Mouse (Mus musculus) limb, embryonic 11.5 days (tissue): ENCODE measurements at regions not wholly inside any gene's neighbourhood (a gene's known extent, or its start where the extent isn't known, plus 50 kb on each side); places are given as distances from the start of the nearest gene placed in this dataset.
A peak's percentile ranks its signal among the peaks of the same experiment; 100 is the strongest.

ENCODE experiments used
- ATAC-seq: fragments of 200-750 bp; cut with Nextera tagmentation; 2 replicates; pipeline ENCODE4 v1.8.0; 2017; ENCODE audit warnings: low read depth; ENCODE audit not compliant: insufficient number of reproducible peaks, low FRiP score, low TSS enrichment
- DNase-seq: peaks from one replicate; pipeline ENCODE4 v3.0.0-alpha.2; 2015; ENCODE audit warnings: low spot score
- H3K27ac ChIP-seq: fragments of 300-500 bp; sonication (generic); replicated peaks from 2 replicates; pipeline ENCODE4 v1.5.1; 2014; ENCODE audit warnings: low read depth, mild to moderate bottlenecking, low read length
- H3K27me3 ChIP-seq: fragments of 300-500 bp; sonication (generic); 2 replicates; pipeline ENCODE4 v1.6.1; 2014; ENCODE audit warnings: mild to moderate bottlenecking, low read length, mixed read lengths; ENCODE audit not compliant: control insufficient read depth, insufficient read depth
- H3K36me3 ChIP-seq: fragments of 300-500 bp; sonication (generic); 2 replicates; pipeline ENCODE4 v1.6.1; 2014; ENCODE audit warnings: mild to moderate bottlenecking, low read length, moderate library complexity, mixed read lengths; ENCODE audit not compliant: control insufficient read depth, insufficient read depth
- H3K4me1 ChIP-seq: fragments of 300-500 bp; sonication (generic); 2 replicates; pipeline ENCODE4 v1.6.1; 2014; ENCODE audit warnings: low read length, mixed read lengths; ENCODE audit not compliant: control insufficient read depth, insufficient read depth
- H3K4me2 ChIP-seq: fragments of 300-500 bp; sonication (generic); 2 replicates; pipeline ENCODE4 v1.6.1; 2014; ENCODE audit warnings: low read depth, mild to moderate bottlenecking, moderate library complexity; ENCODE audit not compliant: severe bottlenecking
- H3K4me3 ChIP-seq: fragments of 300-500 bp; sonication (generic); 2 replicates; pipeline ENCODE4 v1.5.1; 2014; ENCODE audit warnings: low read depth, low read length
- H3K9ac ChIP-seq: fragments of 300-500 bp; sonication (generic); 2 replicates; pipeline ENCODE4 v1.6.1; 2014; ENCODE audit warnings: mild to moderate bottlenecking, low read length
- H3K9me3 ChIP-seq: fragments of 300-500 bp; sonication (generic); 2 replicates; pipeline ENCODE4 v1.6.1; 2016; ENCODE audit warnings: low read length; ENCODE audit not compliant: control insufficient read depth
- WGBS: fragments of 180-500 bp; shearing (Covaris S2); extraction: QIAGEN DNeasy Blood & Tissue Kit; methylation state at CpG from one replicate; pipeline ENCODE4 v1.1.7; 2014; 5-methylcytosine and 5-hydroxymethylcytosine counted together

- Histone ChIP-seq H3K4me3 (no peak overlapping the region), H3K4me2 (no peak overlapping the region), H3K27me3 (no peaks in the 10 kb centered on the region), H3K36me3 (no peaks in the 10 kb centered on the region), H3K9ac (no peak overlapping the region), H3K4me1 (no peaks in the 10 kb centered on the region), H3K9me3 (no peaks in the 10 kb centered on the region), H3K27ac (no peak overlapping the region)
- DNase-seq (no peak), ATAC-seq (no peak)
- 64% methylated on average over 6 of the region's 6 CpGs for WGBS
Measured at GRCm38 (mm10) chr15:52095629-52096190, 1789.0 kb upstream of the Gm7489 start.

GRCm38 (mm10) chr15:52108761-52109160 lies 1775.9 kb upstream of the Gm7489 start:
- Histone ChIP-seq H3K27me3 (no peaks in the 10 kb centered on the region), H3K4me3 (no peak overlapping the region), H3K4me1 (no peaks in the 10 kb centered on the region), H3K4me2 (no peak overlapping the region), H3K27ac (no peak overlapping the region), H3K36me3 (no peaks in the 10 kb centered on the region), H3K9ac (no peak overlapping the region), H3K9me3 (no peaks in the 10 kb centered on the region)
- WGBS = 92% methylated on average over 2 of the region's 2 CpGs
- ATAC-seq (no peak), DNase-seq (no peak)

GRCm38 (mm10) chr15:52114368-52115036 lies 1770.2 kb upstream of the Gm7489 start:
- Histone ChIP-seq H3K4me1 (no peaks in the 10 kb centered on the region), H3K27me3 (no peaks in the 10 kb centered on the region), H3K27ac (no peak overlapping the region), H3K4me2 (no peak overlapping the region), H3K9ac (no peak overlapping the region), H3K36me3 (no peaks in the 10 kb centered on the region), H3K4me3 (no peak overlapping the region), H3K9me3 (no peaks in the 10 kb centered on the region)
- no peak for DNase-seq
- no peak for ATAC-seq
- WGBS = 79% methylated on average over 2 of the region's 2 CpGs

GRCm38 (mm10) chr15:52136693-52137092 lies 1748.0 kb upstream of the Gm7489 start:
- H3K4me1 ChIP-seq = no peaks in the 10 kb centered on the region
- no peak overlapping the region for H3K4me3 ChIP-seq
- ATAC-seq (no peak), DNase-seq (no peak)
- H3K27ac ChIP-seq = no peak overlapping the region
- 79% methylated on average over 3 of the region's 3 CpGs for WGBS
- H3K9me3 ChIP-seq = no peaks in the 10 kb centered on the region
- no peaks in the 10 kb centered on the region for H3K36me3 ChIP-seq
- H3K4me2 ChIP-seq = no peak overlapping the region
- no peak overlapping the region for H3K9ac ChIP-seq
- no peaks in the 10 kb centered on the region for H3K27me3 ChIP-seq

- WGBS = 27% methylated on average over 5 of the region's 5 CpGs
- ATAC-seq = no peak
- peak; percentile 54 for DNase-seq
- Histone ChIP-seq H3K4me1 (no peaks in the 10 kb centered on the region), H3K36me3 (no peaks in the 10 kb centered on the region), H3K4me2 (no peak overlapping the region), H3K9ac (no peak overlapping the region), H3K27me3 (no peaks in the 10 kb centered on the region), H3K9me3 (no peaks in the 10 kb centered on the region), H3K27ac (no peak overlapping the region), H3K4me3 (no peak overlapping the region)
Measured at GRCm38 (mm10) chr15:52153421-52153820, 1731.3 kb upstream of the Gm7489 start.

- ATAC-seq (no peak), DNase-seq (no peak)
- H3K4me3 ChIP-seq = no peak overlapping the region
- no peaks in the 10 kb centered on the region for H3K9me3 ChIP-seq
- no peaks in the 10 kb centered on the region for H3K36me3 ChIP-seq
- H3K4me1 ChIP-seq = no peaks in the 10 kb centered on the region
- H3K4me2 ChIP-seq = no peak overlapping the region
- H3K9ac ChIP-seq = no peak overlapping the region
- H3K27me3 ChIP-seq = no peaks in the 10 kb centered on the region
- H3K27ac ChIP-seq = no peak overlapping the region
- WGBS = 74% methylated on average over 1 of the region's 1 CpGs
Measured at GRCm38 (mm10) chr15:52155784-52156183, 1728.9 kb upstream of the Gm7489 start.

GRCm38 (mm10) chr15:52156779-52157178 lies 1727.9 kb upstream of the Gm7489 start:
- H3K4me3 ChIP-seq = no peak overlapping the region
- H3K27ac ChIP-seq = no peak overlapping the region
- no peaks in the 10 kb centered on the region for H3K9me3 ChIP-seq
- H3K27me3 ChIP-seq = no peaks in the 10 kb centered on the region
- DNase-seq = no peak
- H3K4me2 ChIP-seq = no peak overlapping the region
- 0 out of 2 replicates have a peak, but pooled peaks cover 2% of the 10 kb centered on the region for H3K4me1 ChIP-seq
- H3K36me3 ChIP-seq = no peaks in the 10 kb centered on the region
- WGBS = 71% methylated on average over 4 of the region's 4 CpGs
- H3K9ac ChIP-seq = no peak overlapping the region
- no peak for ATAC-seq

GRCm38 (mm10) chr15:52160181-52161088 lies 1724.3 kb upstream of the Gm7489 start:
- H3K27me3 ChIP-seq = no peaks in the 10 kb centered on the region
- H3K9me3 ChIP-seq = no peaks in the 10 kb centered on the region
- H3K4me2 ChIP-seq = no peak overlapping the region
- ATAC-seq = 0 out of 2 replicates have a peak, but pooled peaks have one; percentile 75
- H3K9ac ChIP-seq = no peak overlapping the region
- no peak overlapping the region for H3K4me3 ChIP-seq
- peak; percentile 86 for DNase-seq
- H3K36me3 ChIP-seq = no peaks in the 10 kb centered on the region
- 26% methylated on average over 18 of the region's 18 CpGs for WGBS
- H3K4me1 ChIP-seq = 0 out of 2 replicates have a peak, but pooled peaks cover 2% of the 10 kb centered on the region
- no peak overlapping the region for H3K27ac ChIP-seq
